Mouse (Mus musculus) urinary bladder, postnatal 36 days (tissue): Measurements from ENCODE around the gene Sbf1.

Experiments used
- DNase-seq, 2 experiments: peaks; one replicate each; pipeline ENCODE4 v3.0.0; 2022; ENCODE audit warnings: low spot score in 2 of 2, mixed read lengths in 1 of 2

Gene Sbf1

DNA sequence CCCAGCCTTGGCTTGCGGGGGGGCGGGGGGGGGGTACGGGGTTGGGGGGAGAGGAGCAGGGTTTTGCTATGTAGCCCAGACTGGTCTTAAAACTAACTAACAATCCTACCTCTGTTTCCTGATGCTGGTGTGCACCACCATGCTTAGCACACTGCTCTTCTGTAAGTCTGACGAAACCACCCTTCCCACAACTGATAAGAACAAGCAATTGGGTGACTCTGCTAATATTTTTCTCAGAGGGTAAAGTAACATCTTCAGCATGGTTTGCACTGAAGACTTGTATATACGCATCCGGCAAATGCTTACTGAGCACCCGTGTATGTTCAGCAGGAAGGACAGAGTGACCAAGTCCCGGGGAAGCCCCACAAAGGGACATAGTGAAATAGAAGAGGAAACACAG, 6.2 kb upstream of the Sbf1 start:
- no peak for DNase-seq

- no peak for DNase-seq
Observed at GRCm38 (mm10) chr15:89316146-89316545, 1.0 kb upstream of the Sbf1 start.

GRCm38 (mm10) chr15:89314511-89315189, 461 bp downstream of the Sbf1 start:
- no peak for DNase-seq

- no peak for DNase-seq
Observed at GRCm38 (mm10) chr15:89314107-89314506, 1.0 kb downstream of the Sbf1 start.

DNA sequence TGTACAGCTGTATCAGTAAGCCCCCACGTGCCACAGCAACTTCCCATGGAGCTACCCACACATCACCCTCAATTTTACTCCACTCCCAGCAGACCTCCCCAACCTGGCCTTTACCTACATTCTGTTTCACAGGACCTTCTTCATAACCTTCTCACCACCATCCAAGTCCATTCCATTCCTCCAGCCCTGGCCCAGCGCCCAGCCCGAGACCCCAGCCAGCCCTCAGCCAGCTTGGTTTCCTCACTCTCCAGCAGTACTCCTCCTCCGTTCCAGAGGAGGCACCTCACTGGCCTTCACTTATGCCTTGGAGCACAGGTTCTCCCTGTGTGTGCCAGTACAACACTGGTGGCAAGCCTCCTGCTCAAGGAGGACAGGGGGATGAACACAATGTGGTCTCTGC, 1.8 kb downstream of the Sbf1 start:
- DNase-seq: no peak

DNA sequence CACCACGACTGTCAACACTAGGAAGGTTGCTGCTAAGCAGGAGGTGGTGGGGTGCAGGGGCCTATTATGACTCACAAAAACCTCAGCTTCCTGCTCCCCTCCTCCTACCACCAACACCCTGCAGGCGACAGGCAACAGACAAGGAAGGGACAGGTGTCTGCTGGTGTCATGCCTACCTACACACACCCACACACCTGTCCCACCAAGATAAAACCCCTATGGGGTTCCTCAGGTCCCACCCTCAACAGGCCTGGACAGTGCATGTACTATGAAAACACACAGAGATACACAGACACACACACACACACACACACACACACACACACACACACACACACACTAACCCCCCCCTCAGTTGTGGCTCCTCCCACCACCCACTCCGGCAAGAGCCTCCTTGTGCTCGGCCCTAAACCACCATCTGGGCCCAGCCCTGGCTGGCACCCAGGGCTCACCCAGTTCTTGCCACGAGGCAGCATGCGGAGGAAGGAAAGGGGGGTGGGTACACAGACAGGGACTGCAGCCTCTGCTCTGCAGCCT, 5.1 kb downstream of the Sbf1 start:
- DNase-seq: no peak

DNA sequence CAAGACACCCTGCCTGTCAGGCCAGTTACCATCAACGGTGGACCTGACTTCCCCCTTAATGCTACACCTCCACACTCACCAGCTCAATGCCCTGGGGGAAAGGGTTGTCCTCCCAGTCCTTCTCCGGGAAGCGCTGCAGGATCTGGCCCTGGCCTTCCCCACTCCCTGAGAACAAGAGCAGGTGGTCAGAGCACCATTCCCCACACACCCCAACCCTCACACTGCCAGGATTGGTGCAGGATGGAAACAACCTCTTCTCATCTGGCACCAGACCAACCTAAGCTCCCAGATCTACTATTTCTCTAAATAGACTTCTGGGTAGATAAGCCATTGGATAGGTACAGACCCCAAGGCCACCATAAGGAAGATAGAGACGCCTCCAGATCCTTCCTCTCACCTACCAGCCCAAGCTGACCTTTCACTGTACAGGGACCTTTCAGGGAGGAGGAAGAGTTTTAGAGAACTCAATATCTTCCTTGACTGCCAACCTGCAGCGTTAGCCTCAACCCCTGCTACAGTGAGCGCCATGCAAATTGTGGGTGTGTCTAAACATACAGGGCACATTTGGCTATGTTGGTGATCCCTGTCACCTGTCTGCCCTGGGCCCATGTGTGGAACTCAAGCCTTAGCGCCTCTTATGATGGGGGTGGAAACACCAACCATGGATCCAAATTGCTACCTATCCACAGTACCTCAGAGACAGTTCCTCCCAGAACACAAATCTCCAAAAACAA, 6.5 kb downstream of the Sbf1 start:
- no peak for DNase-seq

DNA sequence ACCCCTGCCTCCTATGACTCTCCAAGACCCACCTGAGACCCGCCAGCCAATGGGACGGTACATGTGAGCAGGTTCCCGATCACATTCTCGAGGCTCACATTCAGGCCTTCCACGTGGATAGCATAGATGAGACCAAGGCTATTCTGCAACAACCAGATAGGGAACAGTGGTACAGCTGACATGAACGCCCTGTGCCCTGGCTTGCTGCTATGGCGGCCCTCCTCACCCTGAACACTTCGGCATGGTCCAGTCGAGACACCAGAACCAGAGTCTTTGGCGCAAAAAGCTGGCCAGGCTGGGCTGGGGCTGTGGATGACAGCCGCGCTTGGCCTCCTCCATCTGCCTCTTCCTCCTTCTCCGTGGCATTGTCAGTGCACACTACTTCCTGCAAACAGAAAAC, 7.7 kb downstream of the Sbf1 start:
- DNase-seq: no peak

GRCm38 (mm10) chr15:89305966-89306365, 9.1 kb downstream of the Sbf1 start:
- DNase-seq: no peak

DNA sequence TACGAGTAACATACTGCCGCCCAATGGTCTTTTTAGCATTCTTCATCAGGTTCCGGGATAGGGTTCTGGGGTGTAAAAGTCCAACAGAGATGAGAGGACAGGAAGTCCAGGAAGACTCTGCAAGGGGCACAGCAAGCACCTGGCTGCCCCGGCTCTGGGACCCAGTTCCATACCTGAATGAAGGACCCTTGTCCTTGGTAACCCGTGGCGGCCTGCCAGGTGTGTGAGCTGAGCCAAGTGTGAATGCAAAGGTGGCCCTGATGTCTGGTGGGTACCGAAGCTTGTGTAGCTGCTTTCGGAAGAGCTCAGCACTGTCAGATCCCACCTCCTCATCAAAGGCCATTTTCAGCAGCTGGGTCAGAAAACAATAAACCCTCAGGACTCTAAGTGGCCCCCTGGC, 14.5 kb downstream of the Sbf1 start:
- DNase-seq: no peak

DNA sequence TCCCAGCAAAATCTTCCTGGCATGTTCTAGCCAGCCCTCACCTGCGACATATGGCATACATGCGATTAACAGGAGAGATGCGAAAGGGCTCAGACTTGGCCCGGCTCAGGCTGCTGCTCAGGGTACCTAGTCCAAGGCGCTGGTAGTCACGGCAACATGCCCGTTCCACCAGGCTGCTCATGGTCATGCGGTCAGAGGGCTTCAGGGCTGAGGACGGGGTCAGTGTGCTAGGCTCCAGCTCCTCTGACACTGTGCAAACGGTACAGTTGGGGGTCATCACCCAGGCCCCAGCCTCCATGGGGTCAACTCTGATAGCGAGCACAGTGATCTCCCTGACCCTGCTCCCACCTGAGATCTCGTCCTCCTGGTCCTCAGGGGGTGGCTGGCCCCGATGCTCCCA, 14.9 kb downstream of the Sbf1 start:
- no peak for DNase-seq

DNA sequence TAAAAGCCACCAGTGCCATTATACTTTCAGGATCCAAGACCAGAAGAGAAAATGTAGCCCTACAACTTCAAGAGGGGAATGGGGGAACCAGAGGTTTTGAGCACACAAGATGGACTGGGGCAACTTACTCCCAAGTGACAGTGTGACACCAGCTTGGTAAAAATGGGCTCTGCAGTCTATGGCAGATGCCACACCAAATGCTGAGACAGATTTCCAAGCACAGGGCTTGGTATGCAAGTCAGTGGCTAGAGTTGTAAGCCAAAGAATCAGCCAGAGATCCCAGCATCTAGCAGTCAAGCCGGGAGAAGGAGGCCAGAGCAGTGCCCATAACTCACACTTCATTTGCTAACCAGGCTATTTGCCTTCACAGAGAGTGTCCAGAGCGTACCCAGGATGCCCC, 17.4 kb downstream of the Sbf1 start:
- DNase-seq: no peak

DNA sequence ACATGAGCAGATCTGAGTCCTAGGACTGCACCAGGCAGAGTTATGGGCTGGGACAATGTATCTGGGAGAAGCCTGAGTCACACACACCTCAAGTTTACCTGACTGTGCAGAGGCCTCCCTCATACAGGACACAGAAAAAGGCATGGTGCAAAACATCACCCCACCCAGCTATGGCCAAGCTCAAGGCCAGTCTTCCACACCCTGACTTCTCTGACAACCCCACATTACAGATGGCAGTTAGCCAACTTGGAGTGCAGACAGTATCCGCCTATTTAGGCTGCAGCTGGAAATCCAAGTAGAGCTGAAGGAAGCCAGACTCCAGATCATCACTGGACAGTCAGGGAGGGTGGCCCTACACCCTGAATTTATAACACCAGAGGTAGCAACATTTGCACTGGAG, 18.6 kb downstream of the Sbf1 start:
- DNase-seq: peak; percentile 26 to 35

- DNase-seq: no peak
Observed at GRCm38 (mm10) chr15:89295580-89296165, 19.4 kb downstream of the Sbf1 start.

- no peak for DNase-seq
Observed at GRCm38 (mm10) chr15:89293778-89294177, 21.3 kb downstream of the Sbf1 start.

DNA sequence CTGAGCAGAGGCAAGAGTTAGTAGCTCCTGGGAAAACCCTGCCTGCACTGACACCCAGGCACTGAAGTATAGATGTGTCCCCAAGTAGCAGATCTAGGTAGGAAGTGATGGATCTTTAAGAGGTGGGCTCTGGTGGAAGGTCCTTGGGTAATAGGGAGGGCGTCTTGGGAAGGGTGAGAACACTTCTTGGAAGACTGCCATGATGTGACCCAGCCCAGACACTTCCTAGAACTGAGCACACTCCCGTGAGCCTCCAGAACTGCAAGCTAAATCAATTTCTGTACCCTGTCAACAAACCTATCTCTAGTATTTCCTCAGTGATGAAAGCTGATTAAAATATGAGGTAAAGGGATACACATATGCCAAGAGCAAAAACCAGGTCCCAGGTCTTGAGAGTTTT, 22.3 kb downstream of the Sbf1 start:
- DNase-seq: no peak

GRCm38 (mm10) chr15:89291521-89291920, 23.6 kb downstream of the Sbf1 start:
- DNase-seq: no peak

GRCm38 (mm10) chr15:89289455-89289854, 25.7 kb downstream of the Sbf1 start:
- no peak for DNase-seq

- no peak for DNase-seq
Observed at GRCm38 (mm10) chr15:89288227-89288767, 26.8 kb downstream of the Sbf1 start.

GRCm38 (mm10) chr15:89286582-89286981, 28.5 kb downstream of the Sbf1 start:
- DNase-seq: no peak

DNA sequence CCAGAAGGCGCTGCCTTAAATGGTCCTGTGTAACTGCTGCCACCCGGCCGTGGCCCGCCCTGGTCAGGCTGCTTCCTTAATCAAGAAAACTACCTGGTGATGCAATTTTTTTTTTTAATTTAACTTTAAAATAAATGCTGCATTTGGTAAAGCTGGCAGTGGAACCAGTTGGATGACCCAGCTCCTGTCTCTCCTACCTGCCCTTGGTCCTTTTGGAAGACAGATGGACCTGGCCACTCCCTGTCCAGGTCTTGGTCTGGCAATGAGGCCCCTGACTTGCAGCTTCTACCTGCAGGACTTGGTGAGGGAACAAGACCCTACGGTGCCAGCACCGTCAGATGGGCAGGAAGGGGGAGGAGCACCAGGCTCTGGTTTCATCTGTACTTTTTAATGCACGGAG, 29.0 kb downstream of the Sbf1 start:
- DNase-seq: no peak

DNA sequence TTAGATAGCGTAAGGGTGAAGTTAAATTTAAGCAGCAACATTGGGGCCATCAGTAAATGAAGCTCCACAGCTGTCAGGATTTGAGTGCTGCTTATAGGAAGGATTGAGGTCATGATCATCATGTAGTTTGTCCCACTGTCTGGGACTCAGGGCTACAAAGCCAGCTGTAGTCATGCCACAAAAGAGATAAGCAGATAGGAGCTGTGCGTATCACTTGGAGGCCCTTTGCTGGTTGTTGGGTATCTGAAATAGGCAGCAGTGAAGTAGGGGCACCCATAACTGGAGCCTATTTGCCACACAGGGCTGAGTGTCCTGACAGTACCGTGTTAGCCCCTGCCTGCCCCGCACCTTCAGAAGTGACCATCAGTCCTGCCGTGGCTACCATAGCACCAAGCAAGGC, 29.6 kb downstream of the Sbf1 start:
- DNase-seq: no peak

DNA sequence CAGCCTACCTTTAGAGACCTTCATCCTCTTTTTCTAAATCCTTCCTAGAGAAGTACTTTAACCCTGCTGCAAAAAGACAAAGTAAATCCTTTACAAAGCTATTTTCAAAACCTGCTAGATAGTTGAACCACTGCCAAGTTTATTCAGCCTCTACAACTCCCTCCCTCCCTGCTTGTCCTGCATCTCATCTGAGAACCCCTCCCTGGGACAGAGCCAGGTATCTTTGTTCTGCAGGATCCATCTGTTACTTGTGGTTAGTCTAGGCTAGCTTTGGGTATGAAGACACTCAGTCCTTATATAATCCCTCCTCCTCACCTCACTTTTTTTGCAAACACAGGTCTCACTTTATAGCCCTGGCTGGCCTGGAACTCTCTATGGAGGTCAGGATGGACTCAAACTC, 30.1 kb downstream of the Sbf1 start:
- no peak for DNase-seq
